Mouse (Mus musculus) kidney, adult 18-20 months (tissue): ENCODE measurements around the gene Hsd17b2.

ENCODE experiments used
- DNase-seq: peaks from one replicate; pipeline ENCODE4 v3.0.0; 2021

Gene Hsd17b2

GRCm38 (mm10) chr8:117701859-117702258 is at the start of gene Hsd17b2:
TSS of gene Hsd17b2 (plus strand) at chr8:117701904.
- DNase-seq, result peak; percentile 30

- no peak for DNase-seq
These were observed 49.4 kb upstream of the Hsd17b2 start for GRCm38 (mm10) chr8:117652318-117652717.

GRCm38 (mm10) chr8:117658990-117659389 is 42.7 kb upstream of the Hsd17b2 start:
- DNase-seq, result no peak

- no peak for DNase-seq
These were observed 41.2 kb upstream of the Hsd17b2 start for GRCm38 (mm10) chr8:117660358-117661031.

GRCm38 (mm10) chr8:117667349-117668124 is 34.2 kb upstream of the Hsd17b2 start:
- no peak for DNase-seq

- no peak for DNase-seq
These were observed 31.2 kb upstream of the Hsd17b2 start for GRCm38 (mm10) chr8:117670461-117670860.

- DNase-seq, result no peak
These were observed 29.1 kb upstream of the Hsd17b2 start for GRCm38 (mm10) chr8:117672558-117672957.

GRCm38 (mm10) chr8:117673430-117673830 is 28.3 kb upstream of the Hsd17b2 start, which contains the start of gene Sdr42e1:
TSS of gene Sdr42e1 (minus strand) at chr8:117673689.
- peak; percentile 50 for DNase-seq

- DNase-seq, result no peak
These were observed 26.5 kb upstream of the Hsd17b2 start for GRCm38 (mm10) chr8:117675171-117675570.

- DNase-seq, result no peak
These were observed 25.2 kb upstream of the Hsd17b2 start for GRCm38 (mm10) chr8:117676460-117676859.

- DNase-seq, result no peak
These were observed 24.7 kb upstream of the Hsd17b2 start for GRCm38 (mm10) chr8:117677011-117677410.

- DNase-seq, result no peak
These were observed 23.1 kb upstream of the Hsd17b2 start for GRCm38 (mm10) chr8:117678650-117679049.

- DNase-seq, result no peak
These were observed 17.7 kb upstream of the Hsd17b2 start for GRCm38 (mm10) chr8:117683925-117684472.

GRCm38 (mm10) chr8:117684504-117684903 is 17.2 kb upstream of the Hsd17b2 start:
- DNase-seq, result no peak

- no peak for DNase-seq
These were observed 13.8 kb upstream of the Hsd17b2 start for GRCm38 (mm10) chr8:117687890-117688289.

- DNase-seq, result no peak
These were observed 9.6 kb upstream of the Hsd17b2 start for GRCm38 (mm10) chr8:117692131-117692530.

GRCm38 (mm10) chr8:117695636-117696035 is 6.1 kb upstream of the Hsd17b2 start:
- no peak for DNase-seq

GRCm38 (mm10) chr8:117697248-117697647 is 4.5 kb upstream of the Hsd17b2 start:
- DNase-seq, result peak; percentile 55

GRCm38 (mm10) chr8:117700699-117701098 is 1.0 kb upstream of the Hsd17b2 start:
- DNase-seq, result peak; percentile 16

GRCm38 (mm10) chr8:117701246-117701645 is 458 bp upstream of the Hsd17b2 start:
- peak; percentile 14 for DNase-seq

GRCm38 (mm10) chr8:117702701-117703100 is 997 bp downstream of the Hsd17b2 start:
- no peak for DNase-seq

- no peak for DNase-seq
These were observed 4.4 kb downstream of the Hsd17b2 start for GRCm38 (mm10) chr8:117706141-117706540.

GRCm38 (mm10) chr8:117712226-117712625 is 10.5 kb downstream of the Hsd17b2 start:
- DNase-seq, result no peak

GRCm38 (mm10) chr8:117714604-117715003 is 12.9 kb downstream of the Hsd17b2 start:
- no peak for DNase-seq
